Mouse (Mus musculus) thymus, adult 2 months (tissue): ENCODE data around the gene Ptgfrn. TPM values are rescaled to one million over a fixed set of nuclear protein-coding genes. Genes with fewer than 3 reads are reported as not detected.

Experiments
- DNase-seq: peaks from one replicate; pipeline ENCODE4 v3.0.0; 2021
- H3K27ac ChIP-seq: fragments of 200-500 bp; 2 replicates; pipeline ENCODE4 v1.5.1; 2012; ENCODE audit warnings: low read length, control low read depth; ENCODE audit not compliant: control insufficient read depth, insufficient read depth
- H3K27me3 ChIP-seq: fragments of 200-500 bp; 2 replicates; pipeline ENCODE4 v1.6.1; 2012; ENCODE audit warnings: mild to moderate bottlenecking, low read length, moderate library complexity, mixed read lengths; ENCODE audit not compliant: control insufficient read depth, insufficient read depth
- H3K36me3 ChIP-seq: fragments of 200-500 bp; 2 replicates; pipeline ENCODE4 v1.6.1; 2012; ENCODE audit warnings: mild to moderate bottlenecking, low read length, moderate library complexity; ENCODE audit not compliant: control insufficient read depth, insufficient read depth
- H3K4me1 ChIP-seq: fragments of 200-500 bp; replicated peaks from 2 replicates; pipeline ENCODE4 v1.6.1; 2012; ENCODE audit warnings: low read length; ENCODE audit not compliant: control insufficient read depth, insufficient read depth
- H3K4me3 ChIP-seq: fragments of 200-500 bp; 2 replicates; pipeline ENCODE4 v1.5.1; 2012; ENCODE audit warnings: mild to moderate bottlenecking, low read length, control low read depth, moderate library complexity; ENCODE audit not compliant: control insufficient read depth, insufficient read depth
- CTCF ChIP-seq: fragments of 200-500 bp; IDR thresholded peaks from 2 replicates; pipeline ENCODE4 v1.5.1; 2012; ENCODE audit warnings: mild to moderate bottlenecking, control low read depth, low read length, moderate library complexity, borderline replicate concordance; ENCODE audit not compliant: control insufficient read depth, poor library complexity, insufficient read depth; ENCODE audit errors: extremely low read depth
- POLR2A ChIP-seq: fragments of 200-500 bp; IDR thresholded peaks from 2 replicates; pipeline ENCODE4 v1.6.1; 2012; ENCODE audit warnings: mild to moderate bottlenecking, low read length, control low read depth, moderate library complexity; ENCODE audit not compliant: control insufficient read depth, poor library complexity, insufficient read depth; ENCODE audit errors: extremely low read depth
- WGBS: fragments of 180-500 bp; shearing (Covaris S2); methylation state at CpG from one replicate; pipeline ENCODE4 v1.1.7; 2018; 5-methylcytosine and 5-hydroxymethylcytosine counted together
- polyA plus RNA-seq: library from polyadenylated mRNA; depleted of rRNA; stranded (reverse); fragments of >200 nt; gene quantifications from 2 replicates; pipeline ENCODE4 v1.2.3, GENCODE M21; 2012

Gene Ptgfrn
- polyA plus RNA-seq, 1 experiment: 8.0 TPM

DNA sequence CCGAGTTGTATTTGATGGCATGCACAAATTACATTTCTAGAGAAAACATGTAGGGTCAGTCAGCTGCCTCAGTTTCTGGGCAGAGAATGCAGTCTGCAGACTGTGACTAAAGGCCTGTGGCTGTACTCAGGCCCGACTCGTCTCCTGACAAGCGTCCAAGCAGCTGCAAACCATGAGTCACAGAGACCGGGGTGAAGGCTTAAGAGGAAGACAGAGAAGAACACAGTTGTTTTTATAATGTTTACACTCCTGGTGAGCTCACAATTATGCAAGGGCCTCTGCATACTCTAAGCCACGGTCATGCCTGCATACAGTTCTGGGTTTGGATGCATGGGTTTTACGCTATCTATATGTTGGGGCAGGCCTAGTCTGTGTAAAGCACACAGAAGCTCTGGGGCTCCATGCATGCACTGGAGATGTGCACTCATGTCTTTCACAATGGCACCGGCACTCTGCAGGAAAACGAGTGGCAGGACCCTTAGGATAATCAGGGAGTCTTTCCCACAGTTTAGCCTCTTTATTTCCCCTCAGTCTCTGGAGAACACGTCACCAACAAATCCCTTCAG lies 39.8 kb downstream of the Ptgfrn start:
- Histone ChIP-seq H3K36me3 (no peaks in the 10 kb centered on the region), H3K4me1 (peaks cover 16% of the 10 kb centered on the region), H3K27ac (no peak overlapping the region), H3K4me3 (no peak overlapping the region), H3K27me3 (no peaks in the 10 kb centered on the region)
- TF ChIP-seq CTCF (no peak), POLR2A (no peak)
- no peak for DNase-seq
- WGBS: 96% methylated on average over 10 of the region's 10 CpGs

DNA sequence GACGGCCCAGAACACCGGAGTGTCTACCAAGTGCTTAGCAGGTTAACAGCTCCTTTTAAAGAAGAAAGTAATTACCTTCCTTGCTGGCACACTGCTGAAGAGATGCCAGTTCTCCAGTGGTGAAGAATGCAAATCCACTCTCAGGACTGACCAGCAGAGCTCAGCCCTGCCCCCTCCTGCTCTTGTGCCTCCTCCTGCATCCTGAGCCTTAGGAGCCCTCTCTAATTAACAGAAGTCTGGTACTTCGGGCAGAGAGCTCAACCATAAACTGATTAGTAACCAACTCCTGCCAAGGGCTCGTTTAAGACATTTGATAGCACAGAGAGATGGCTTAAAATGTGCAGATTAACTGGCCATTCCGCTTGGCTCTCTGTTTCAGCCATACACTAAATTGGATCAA lies 41.4 kb downstream of the Ptgfrn start:
- DNase-seq: no peak
- Histone ChIP-seq H3K4me3 (no peak overlapping the region), H3K27me3 (no peaks in the 10 kb centered on the region), H3K36me3 (no peaks in the 10 kb centered on the region), H3K4me1 (peaks cover 16% of the 10 kb centered on the region), H3K27ac (no peak overlapping the region)
- 96% methylated on average over 5 of the region's 5 CpGs for WGBS
- TF ChIP-seq CTCF: no peak
- no peak for TF ChIP-seq POLR2A

DNA sequence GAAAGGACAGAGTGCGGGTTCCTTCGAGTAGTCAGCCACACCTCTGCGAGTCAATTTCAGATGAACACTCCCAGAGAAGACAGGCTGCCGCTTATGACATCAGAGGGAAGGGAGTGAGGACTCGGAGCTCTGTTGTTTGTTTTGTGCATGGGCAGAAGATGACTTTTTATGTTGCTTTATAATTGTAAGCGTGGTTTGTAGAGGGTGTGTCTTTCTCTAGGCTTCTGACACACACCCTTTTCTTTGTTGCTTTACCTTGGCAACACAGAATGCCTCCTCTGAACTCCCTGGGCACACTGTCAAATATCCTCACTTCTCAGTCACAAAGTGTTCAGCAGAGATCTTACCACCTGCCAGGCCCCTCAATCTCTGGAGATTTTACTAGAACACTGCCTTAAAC lies 43.9 kb downstream of the Ptgfrn start:
- Histone ChIP-seq H3K27ac (no peak overlapping the region), H3K27me3 (no peaks in the 10 kb centered on the region), H3K4me3 (no peak overlapping the region), H3K36me3 (no peaks in the 10 kb centered on the region), H3K4me1 (peaks cover 10% of the 10 kb centered on the region; the same call in 1 of the 2 replicates)
- TF ChIP-seq POLR2A (no peak), CTCF (no peak)
- WGBS: 81% methylated on average over 6 of the region's 6 CpGs
- DNase-seq: no peak

DNA sequence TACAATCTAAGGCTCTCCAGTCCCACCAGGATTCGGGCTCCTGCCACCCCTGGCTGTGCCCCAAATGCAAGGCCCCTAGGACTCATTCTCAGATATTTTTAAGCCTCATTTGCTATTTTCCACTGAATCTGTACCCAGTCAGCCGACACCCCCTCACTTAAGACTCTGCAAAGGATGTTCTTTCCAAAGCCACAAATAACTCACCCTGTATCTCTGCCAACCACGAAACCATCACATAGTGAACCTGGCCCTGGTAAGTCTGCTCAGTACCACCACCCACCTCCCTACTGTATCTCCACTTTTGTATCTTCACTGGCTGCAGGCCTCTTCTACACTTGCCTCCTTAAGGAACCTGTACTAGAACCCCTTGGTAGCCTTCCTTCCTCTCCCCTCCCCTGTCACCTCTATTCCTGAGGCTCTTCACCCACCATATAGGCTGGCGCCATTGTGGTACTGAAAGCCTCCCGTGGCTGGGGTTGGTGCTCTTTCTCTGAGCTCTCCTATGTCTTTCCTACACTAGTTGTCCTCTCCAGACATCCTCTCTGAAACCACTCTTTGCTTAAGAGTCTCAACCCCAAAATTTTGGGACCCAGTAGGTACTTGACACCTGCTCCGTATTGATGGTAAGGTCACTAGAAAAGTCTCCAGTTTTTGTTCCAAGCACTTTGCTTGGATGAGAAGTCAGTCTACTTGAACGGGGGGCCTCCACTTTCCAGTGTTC lies 48.1 kb downstream of the Ptgfrn start:
- no peak for DNase-seq
- Histone ChIP-seq H3K27ac (no peak overlapping the region), H3K4me3 (no peak overlapping the region), H3K4me1 (peaks cover 26% of the 10 kb centered on the region), H3K36me3 (no peaks in the 10 kb centered on the region), H3K27me3 (no peaks in the 10 kb centered on the region)
- WGBS: 77% methylated on average over 7 of the region's 7 CpGs
- TF ChIP-seq CTCF (no peak), POLR2A (no peak)

DNA sequence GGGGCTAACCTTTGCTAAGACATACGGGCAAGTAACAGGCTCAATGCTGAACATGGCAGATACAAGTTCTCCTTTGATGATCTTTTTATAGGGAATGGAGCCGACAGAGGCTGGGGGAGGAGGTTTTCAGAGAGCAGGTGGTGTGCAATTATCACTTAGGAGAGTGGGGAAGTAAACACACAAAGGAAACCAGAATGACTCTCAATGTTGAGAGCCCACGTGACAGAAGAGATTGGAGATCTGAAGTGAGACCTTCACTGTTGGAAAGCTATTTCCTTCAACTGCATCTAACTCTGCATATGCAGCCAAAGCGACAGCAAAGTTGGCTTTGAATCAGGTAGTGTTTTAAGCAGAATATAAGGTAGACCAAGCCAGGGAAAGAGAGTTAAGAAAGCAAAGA lies 50.9 kb downstream of the Ptgfrn start:
- Histone ChIP-seq H3K27me3 (no peaks in the 10 kb centered on the region), H3K36me3 (no peaks in the 10 kb centered on the region), H3K4me1 (peaks cover 20% of the 10 kb centered on the region), H3K27ac (no peak overlapping the region), H3K4me3 (no peak overlapping the region)
- 12% methylated on average over 4 of the region's 4 CpGs for WGBS
- DNase-seq: no peak
- TF ChIP-seq POLR2A: no peak
- TF ChIP-seq CTCF: no peak

DNA sequence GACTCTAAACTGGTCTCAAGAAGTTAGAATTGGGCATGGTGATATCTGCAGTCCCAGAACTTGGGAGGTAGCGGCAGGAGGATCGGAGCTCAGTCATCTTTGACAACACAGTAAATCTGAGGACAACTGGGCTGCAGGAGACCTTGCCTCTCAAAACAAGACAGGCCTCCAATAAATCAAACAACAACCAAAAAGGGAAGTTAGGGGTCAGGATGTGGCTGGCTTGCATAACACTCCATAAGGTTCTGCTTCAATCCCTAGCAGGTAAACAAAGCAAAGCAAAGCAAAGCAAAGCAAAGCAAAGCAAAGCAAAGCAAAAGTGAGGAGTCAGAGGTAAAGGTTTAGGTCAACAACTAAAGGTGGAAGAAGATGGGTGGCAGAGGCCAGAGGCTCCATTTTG lies 51.9 kb downstream of the Ptgfrn start:
- Histone ChIP-seq H3K27ac (no peak overlapping the region), H3K27me3 (no peaks in the 10 kb centered on the region), H3K4me1 (peaks cover 20% of the 10 kb centered on the region), H3K36me3 (no peaks in the 10 kb centered on the region), H3K4me3 (no peak overlapping the region)
- WGBS: 69% methylated on average over 2 of the region's 2 CpGs
- no peak for DNase-seq
- TF ChIP-seq POLR2A: no peak
- TF ChIP-seq CTCF: no peak
